Mouse (Mus musculus) bone marrow, adult 2 months (tissue): ENCODE results near the gene Gm3005. TPM values are rescaled to one million over a fixed set of nuclear protein-coding genes. Genes with fewer than 3 reads are reported as not detected.
"Not testable (repeated sequence)": the region's sequence is repeated elsewhere in the genome, so short reads cannot be mapped to it uniquely, and the experiment has no call there.

Source experiments
- H3K27ac ChIP-seq: fragments of 200-500 bp; 2 replicates; pipeline ENCODE4 v1.5.1; 2012; ENCODE audit warnings: low read depth, mild to moderate bottlenecking, control low read depth, inconsistent platforms, low read length; ENCODE audit not compliant: control insufficient read depth, poor library complexity, insufficient read depth
- H3K4me1 ChIP-seq: fragments of 200-500 bp; 2 replicates; pipeline ENCODE4 v1.6.1; 2011; ENCODE audit warnings: low read length; ENCODE audit not compliant: control insufficient read depth, insufficient read depth
- H3K4me3 ChIP-seq: fragments of 200-500 bp; replicated peaks from 2 replicates; pipeline ENCODE3; 2011; ENCODE audit warnings: mild to moderate bottlenecking, low read depth, low read length, control low read depth; ENCODE audit not compliant: control insufficient read depth
- WGBS: fragments of 180-500 bp; shearing (Covaris S2); methylation state at CpG from one replicate; pipeline ENCODE4 v1.1.7; 2018; 5-methylcytosine and 5-hydroxymethylcytosine counted together
- polyA plus RNA-seq: library from polyadenylated mRNA; stranded (reverse); fragments of >200 nt; gene quantifications from 2 replicates; pipeline ENCODE4 v1.2.4, GENCODE M21; 2011; ENCODE audit warnings: low replicate concordance; ENCODE audit not compliant: missing spikeins, insufficient read depth, insufficient read length

Gene Gm3005
- polyA plus RNA-seq = not detected in 2 replicates

- WGBS = no CpG with 5 or more reads among the region's 2 CpGs
- H3K4me1 ChIP-seq, H3K4me3 ChIP-seq, H3K27ac ChIP-seq: not testable (repeated sequence)
These were observed at the start of gene Gm3005 for GRCm38 (mm10) chr14:3427803-3428202. Gene Gm3005, plus strand, starts transcription at chr14:3428103.

GRCm38 (mm10) chr14:3394793-3395192 lies 33.1 kb upstream of the Gm3005 start, which contains the start of gene Gm10413:
Gene Gm10413, plus strand, starts transcription at chr14:3395093.
- not testable (repeated sequence) for H3K27ac ChIP-seq, H3K4me1 ChIP-seq, H3K4me3 ChIP-seq
- WGBS = no CpG with 5 or more reads among the region's 2 CpGs

- H3K4me3 ChIP-seq, H3K27ac ChIP-seq, H3K4me1 ChIP-seq: not testable (repeated sequence)
- WGBS = no CpG with 5 or more reads among the region's 32 CpGs
These were observed 15.6 kb upstream of the Gm3005 start, which contains the start of gene Gm10409 for GRCm38 (mm10) chr14:3412314-3412713. Gene Gm10409, plus strand, starts transcription at chr14:3412614.

DNA sequence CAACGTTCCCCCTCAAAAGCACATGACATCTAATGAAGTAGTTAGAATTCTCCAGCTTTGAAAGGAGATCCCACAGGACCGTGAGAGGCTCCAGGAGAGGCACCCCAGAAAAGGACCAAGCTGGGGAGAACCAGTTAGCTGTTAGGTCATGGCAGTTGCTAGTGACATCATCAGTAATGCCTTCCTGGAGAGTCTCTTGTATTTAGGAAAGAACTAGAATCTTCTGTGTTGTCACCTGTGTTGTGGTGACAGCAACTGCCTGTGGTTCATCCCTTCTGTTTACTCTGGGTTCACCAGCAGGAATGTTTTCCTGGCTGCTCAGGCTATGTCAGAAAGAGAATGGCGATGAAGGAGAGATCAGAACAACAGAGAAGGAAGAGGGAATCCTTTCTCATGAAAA lies 21.2 kb downstream of the Gm3005 start, which contains the start of gene Gm10408:
Gm10408 (plus strand) TSS at position 301 of the 400 bp plus-strand sequence.
- WGBS = no CpG with 5 or more reads among the region's 3 CpGs
- H3K27ac ChIP-seq, H3K4me1 ChIP-seq, H3K4me3 ChIP-seq: not testable (repeated sequence)

DNA sequence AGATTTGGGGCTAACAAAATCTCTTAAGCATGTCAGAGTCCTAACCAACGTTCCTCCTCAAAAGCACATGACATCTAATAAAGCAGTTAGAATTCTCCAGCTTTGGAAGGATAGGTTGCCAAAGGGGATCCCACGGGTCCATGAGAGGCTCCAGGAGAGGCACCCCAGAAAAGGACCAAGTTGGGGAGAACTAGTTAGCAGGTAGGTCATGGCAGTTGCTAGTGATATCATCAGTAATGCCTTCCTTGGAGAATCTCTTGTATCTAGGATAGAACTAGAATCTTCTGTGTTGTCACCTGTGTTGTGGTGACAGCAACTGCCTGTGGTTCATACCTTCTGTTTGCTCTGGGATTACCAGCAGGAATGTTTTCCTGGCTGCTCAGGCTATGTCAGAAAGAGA lies 206.3 kb downstream of the Gm3005 start, which contains the start of gene Gm3012:
Gm3012 (plus strand) TSS at position 301 of the 400 bp plus-strand sequence.
- H3K27ac ChIP-seq, H3K4me3 ChIP-seq, H3K4me1 ChIP-seq: not testable (repeated sequence)
- WGBS = no CpG with 5 or more reads among the region's 2 CpGs

Other genes starting within 250 kb of the Gm3005 start
- not detected in 2 replicates for gene Gm5795, start 239.8 kb upstream of the Gm3005 start, polyA plus RNA-seq
- not detected in 2 replicates for gene D830030K20Rik, start 219.6 kb upstream of the Gm3005 start, polyA plus RNA-seq
- gene Gm2956, start 95.5 kb upstream of the Gm3005 start, polyA plus RNA-seq = not detected in 2 replicates
- not detected in 2 replicates for gene Gm10413, start 33.0 kb upstream of the Gm3005 start, polyA plus RNA-seq
- not detected in 2 replicates for gene Gm10409, start 15.5 kb upstream of the Gm3005 start, polyA plus RNA-seq
- not detected in 2 replicates for gene Gm10408, start 21.3 kb downstream of the Gm3005 start, polyA plus RNA-seq
- not detected in 2 replicates for gene Gm3012, start 206.4 kb downstream of the Gm3005 start, polyA plus RNA-seq
- gene Gm3020, start 223.9 kb downstream of the Gm3005 start, polyA plus RNA-seq = not detected in 2 replicates